Mouse (Mus musculus): ENCODE measurements around the gene Elmo1.

DNA sequence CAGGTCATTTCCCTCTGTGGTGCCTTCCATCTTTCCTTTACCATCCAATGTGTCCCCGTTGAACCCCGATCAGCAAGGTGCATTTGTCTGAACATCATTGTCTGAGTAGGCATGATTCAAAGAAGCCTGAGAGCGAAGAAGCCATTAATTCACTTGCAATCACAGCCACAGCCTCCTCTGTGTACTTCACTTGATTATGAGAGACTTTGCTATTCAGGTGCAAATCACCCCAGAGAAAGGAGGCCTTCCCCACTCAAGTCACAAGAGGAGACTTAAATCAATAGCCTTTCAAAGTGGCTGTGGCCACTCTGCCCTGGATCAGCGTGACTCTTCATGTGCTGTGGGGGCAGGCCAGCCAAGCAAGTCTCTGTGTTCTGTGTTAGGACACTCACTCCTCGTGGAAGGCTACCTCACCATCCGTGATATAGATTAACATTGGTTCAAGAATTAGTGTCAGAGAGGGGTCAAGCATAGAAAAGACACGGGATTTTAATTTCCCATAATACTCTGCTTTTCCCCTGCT, 360.5 kb downstream of the Elmo1 start:
- TF ChIP-seq POLR2A (IDR thresholded peaks at IDR 0.05; ENCODE audit: insufficient read depth, low read depth, low read length), result no peak
- TF ChIP-seq CTCF (IDR thresholded peaks at IDR 0.05; ENCODE audit: insufficient read depth, low read depth, low read length), result no peak

Data from olfactory bulb, adult 2 months (tissue).